Mouse (Mus musculus) lung, adult 2 months (tissue): Measurements from ENCODE around the gene Pdzd7.

Experiments used
- CTCF ChIP-seq: fragments of 200-500 bp; IDR thresholded peaks from 2 replicates; pipeline ENCODE4 v1.5.1; 2011; ENCODE audit warnings: mild to moderate bottlenecking, low read length, control low read depth; ENCODE audit not compliant: insufficient read depth
- POLR2A ChIP-seq: fragments of 200-500 bp; IDR thresholded peaks from 2 replicates; pipeline ENCODE4 v1.6.1; 2011; ENCODE audit warnings: low read depth, mild to moderate bottlenecking, control low read depth, low read length, borderline replicate concordance; ENCODE audit errors: extremely low read depth

DNA sequence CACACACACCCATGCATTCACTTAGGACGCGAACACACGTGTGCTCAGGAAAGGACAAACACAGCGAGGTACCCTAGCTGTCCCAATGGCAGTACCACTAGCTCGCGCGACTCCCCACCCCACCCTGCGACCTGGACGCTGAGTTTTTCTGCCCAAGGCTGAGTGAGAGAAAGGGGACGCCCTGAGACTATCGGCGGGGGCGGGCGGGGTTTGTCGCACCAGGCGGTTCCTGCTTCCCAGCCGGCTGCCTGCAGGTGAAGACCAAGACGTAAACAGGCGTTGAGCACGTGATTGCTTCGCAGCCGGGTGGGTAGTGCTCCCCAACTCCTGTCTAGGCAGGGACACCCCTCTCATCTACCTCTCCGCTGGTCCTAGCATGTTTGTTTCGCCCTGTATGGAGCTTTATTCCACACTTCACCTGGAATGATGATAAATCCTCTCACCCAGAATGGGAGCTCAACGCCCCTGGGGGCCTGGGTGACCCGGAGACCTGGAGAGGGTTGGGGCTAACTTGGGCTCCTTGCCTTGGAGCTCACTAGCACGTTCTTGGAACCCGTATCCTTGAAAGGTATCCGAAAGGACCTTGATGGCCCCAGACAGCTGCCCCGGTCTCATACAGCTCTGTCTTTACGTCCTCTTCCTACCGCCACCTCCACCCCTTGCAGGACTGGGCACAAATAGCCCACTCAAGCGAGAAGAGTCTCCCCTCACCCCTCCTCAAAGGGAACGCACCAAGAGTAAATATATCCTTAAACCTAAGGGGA, 29.8 kb downstream of the Pdzd7 start:
- TF ChIP-seq POLR2A (peak; percentile 54; the same call in 1 of the 2 replicates), CTCF (no peak)
